Mouse (Mus musculus): ENCODE data around the gene Smpd1. TPM values are rescaled to one million over a fixed set of nuclear protein-coding genes. Genes with fewer than 3 reads are reported as not detected.
A peak's percentile ranks its signal among the peaks of the same experiment; 100 is the strongest.

Smpd1 gene
- total RNA-seq, 2 experiments from 2014 or later: 4.4 to 8.6 TPM

DNA sequence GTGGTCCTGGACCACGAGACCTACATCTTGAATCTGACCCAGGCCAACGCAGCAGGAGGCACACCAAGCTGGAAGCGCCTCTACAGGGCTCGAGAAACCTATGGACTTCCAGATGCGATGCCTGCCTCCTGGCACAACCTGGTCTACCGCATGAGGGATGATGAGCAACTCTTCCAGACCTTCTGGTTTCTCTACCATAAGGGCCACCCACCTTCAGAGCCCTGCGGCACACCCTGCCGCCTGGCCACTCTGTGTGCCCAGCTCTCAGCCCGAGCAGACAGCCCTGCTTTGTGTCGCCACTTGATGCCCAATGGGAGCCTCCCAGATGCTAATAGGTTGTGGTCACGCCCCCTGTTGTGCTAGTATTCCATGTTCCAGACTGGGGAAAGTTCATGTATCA lies 3.5 kb downstream of the Smpd1 start:
- ATAC-seq (replicated peaks; ENCODE audit: low FRiP score, poor library complexity, severe bottlenecking): no peak

DNA sequence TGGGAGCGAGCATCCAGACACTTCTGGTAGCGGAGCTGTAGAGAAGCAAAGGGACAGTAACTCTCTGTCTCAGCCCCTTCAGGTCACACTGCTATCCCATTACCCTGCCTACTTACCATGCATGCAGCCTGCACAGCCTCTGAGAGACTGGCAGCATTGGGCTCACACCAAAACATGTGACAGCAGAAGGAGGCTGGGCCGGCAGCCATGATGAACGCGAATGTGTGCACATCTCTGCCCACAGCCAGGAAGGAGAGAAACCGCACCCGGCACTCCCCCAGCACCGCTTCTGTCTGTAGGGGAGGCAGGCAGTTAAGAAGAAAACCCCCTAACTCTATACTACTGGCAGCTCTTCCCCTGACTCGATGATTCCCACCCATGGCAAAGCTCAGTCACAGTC lies 4.9 kb downstream of the Smpd1 start:
- no peak for ATAC-seq (replicated peaks; ENCODE audit: low FRiP score, poor library complexity, severe bottlenecking)

DNA sequence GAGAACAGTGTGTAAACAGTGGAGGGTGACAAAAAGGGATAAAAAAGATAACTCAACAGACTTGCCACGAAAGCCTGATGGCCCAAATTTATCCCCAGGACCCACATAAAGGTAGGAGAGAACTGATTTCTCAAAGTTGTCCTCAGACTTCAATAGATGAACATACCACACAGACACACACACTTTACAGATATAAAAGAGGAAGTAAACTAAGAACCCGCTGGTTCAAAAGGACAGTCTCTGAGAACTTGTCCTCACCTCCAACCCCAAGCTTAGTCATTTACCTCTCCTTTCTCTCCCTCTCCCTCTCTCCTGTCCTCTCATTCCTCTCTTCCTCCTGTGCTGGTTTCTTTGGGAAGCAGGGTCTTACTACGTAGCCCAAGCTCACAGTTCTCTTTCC lies 8.2 kb downstream of the Smpd1 start:
- ATAC-seq (replicated peaks; ENCODE audit: low FRiP score, poor library complexity, severe bottlenecking): no peak

DNA sequence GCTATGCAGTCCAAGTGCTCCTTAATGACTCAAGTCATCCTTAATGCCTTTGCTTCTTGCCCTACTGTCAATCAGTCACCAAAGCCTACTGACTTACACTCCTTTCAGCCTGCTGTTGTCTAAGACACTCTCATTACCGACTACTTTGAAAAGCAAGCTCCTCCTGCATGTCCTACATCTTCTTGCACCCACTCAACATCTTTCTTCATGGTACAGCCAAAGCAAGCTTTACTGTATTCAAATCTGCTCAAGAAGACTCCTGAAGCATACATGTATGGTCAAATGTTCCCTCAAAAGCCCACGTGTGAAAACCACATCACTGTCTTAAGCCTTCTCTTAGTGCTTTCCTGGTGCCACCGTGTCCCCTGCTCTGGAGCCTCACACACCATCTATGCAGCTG lies 9.2 kb downstream of the Smpd1 start:
- no peak for ATAC-seq (replicated peaks; ENCODE audit: low FRiP score, poor library complexity, severe bottlenecking)

DNA sequence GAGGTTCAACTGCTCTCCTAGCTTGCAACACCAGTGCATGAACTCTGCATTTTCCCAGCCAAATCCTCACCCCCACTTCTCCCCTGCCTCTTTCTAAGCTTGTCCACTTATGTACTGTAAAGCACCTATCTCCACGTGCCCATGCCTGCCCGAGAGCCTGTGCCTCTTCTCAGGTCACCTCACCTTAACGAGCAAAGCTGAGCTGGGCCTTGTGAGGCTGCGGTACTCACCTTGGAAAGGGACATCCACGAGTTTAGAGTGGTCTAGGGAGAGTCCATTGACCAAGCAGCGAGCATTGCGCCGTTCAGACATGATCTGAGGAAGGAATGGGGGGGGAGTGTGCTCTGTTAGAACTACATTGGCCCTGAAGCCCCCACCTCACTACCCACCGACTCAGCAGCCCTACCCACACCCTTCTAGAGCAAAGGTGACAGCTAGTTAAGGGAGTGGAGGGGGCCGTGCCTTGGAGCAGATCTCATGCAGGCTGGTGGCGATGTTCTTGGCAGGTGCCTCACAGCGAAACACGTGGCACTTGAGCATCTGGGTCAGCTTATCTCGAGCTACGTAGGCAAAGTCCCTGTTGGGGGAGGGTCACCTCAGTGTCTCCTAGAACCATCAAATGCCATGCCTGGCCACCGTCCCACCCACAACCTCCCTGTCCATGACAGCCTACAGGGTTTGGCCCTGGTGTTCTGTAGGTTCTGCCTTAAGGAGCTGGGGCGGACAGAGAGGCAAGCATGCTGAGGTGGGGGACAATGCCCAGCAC lies 11.1 kb downstream of the Smpd1 start:
- no peak for ATAC-seq (replicated peaks; ENCODE audit: low FRiP score, poor library complexity, severe bottlenecking)

DNA sequence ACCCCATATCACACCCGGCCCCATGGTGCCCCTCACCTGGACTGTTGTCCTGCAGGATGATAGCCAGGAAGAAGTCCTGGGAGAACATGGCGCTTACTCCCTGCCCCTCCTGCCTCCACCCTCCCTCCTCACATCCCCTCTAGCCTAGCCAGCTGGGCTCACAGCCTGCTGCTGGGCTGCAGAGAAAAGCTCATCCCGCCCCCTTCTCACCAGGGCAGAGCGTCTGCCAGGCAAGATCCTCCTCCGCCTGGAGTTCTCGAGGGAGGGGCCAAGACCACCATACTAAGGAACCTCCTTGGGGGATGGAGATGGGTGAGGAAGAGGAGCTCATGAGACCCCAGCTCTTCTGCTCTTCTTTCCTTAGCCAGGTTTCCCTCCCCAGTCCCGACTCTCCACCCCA lies 14.4 kb downstream of the Smpd1 start:
- ATAC-seq (replicated peaks; ENCODE audit: low FRiP score, poor library complexity, severe bottlenecking): no peak

DNA sequence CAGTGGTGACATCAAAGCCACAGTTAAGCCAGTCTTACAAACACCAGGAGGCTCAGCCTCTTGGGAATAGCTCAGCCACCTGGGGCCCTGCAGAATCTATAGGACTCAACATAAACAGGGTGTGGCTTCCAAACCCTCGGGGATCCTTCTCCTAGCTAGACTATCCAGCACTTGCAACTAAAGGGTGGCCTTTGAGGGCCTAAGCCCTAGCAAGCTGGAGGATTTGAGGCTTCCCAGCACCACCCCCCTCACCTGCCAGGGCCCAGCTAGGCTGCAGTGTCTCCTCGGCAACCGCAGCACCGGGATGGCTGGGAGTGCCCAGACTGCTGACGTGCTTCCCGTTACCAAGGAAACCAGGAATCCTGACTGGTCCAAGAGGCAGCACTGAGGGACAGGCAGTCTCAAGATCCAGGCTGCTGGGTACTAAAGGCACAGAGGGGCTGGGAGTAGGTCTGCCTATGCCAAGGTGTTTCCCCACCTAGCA lies 14.9 kb downstream of the Smpd1 start:
- ATAC-seq (replicated peaks; ENCODE audit: low FRiP score, poor library complexity, severe bottlenecking): no peak

DNA sequence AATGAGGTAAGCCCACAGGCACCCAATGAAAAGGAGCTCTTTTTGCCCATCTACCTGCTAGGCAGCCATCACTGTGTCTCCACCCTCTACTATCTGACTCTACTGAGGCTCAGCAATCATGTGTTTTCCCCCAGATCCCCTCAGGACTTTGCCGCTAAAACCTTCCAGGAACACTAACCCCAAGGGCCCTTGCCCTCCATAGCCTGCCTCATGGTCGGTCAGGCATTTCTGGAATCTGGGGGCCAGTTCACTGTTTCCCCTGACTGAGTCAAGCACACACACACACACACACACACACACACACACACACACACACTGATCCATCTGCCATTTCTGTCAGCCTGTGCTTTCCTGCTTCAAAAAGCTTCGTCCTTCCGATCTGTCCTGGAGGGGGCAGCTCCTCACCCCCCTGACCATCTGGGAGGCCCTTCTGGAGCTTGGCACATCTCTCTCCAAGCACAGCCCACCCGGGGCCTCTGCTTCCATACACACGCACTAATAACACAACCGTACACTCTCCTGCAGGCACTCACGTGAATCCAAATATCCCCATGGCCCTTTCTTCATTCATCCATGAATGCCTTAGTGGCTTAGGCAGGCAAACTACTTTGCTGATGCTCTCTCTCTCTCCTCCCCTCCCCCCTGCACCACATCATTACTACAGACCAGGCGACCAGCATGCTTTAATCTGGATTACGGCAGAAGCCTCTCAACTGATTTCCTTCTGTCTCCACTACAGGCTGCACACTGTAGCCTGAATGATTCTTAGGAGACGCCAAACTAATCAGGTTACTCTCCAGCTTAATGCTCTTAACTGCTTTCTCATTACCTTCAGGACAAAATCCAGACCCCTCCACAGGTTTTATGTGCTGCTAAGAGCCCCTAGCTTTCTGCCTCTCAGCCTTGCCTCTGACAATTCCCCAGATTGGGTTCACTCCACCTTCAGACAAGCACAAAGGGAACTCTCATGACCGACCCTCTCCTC lies 15.6 kb downstream of the Smpd1 start:
- no peak for ATAC-seq (replicated peaks; ENCODE audit: low FRiP score, poor library complexity, severe bottlenecking)

DNA sequence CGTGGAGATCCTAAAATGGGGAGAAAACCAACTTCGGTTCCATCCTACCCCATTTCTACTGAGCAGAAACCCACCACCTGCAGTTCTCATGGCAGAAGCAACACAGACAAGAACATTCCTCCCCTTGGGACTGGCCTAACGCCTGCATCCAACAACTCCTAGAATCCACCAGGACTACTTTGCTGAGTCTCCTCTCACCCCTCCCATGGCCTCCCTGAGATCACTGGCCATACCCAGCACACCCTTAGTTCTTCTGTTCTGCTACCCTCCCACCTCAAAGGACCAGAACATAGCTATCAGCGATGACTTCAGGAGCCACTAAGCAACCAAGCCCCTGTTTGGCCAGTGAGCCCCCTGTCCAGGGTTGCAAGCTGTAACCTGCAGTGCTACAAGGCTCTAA lies 16.6 kb downstream of the Smpd1 start:
- no peak for ATAC-seq (replicated peaks; ENCODE audit: low FRiP score, poor library complexity, severe bottlenecking)

DNA sequence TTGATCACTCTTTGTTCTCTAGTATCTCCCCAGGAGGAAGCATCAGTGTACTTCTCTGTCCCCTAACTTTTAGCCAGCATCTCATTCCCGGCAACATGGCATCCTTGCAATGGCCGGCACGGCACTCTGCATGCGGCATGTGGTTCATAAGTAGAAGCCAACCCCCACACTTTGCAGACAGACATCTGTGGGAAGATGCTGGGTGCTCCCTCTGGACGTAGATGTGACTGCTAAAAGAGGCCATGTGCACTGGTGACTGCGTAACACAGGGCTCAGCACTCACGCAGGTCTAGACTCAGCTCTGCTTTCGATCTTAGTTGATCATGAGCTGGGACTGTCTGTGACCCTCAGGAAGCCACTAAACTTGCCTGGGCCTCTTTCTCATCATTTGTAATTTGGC lies 18.8 kb downstream of the Smpd1 start:
- no peak for ATAC-seq (replicated peaks; ENCODE audit: low FRiP score, poor library complexity, severe bottlenecking)

DNA sequence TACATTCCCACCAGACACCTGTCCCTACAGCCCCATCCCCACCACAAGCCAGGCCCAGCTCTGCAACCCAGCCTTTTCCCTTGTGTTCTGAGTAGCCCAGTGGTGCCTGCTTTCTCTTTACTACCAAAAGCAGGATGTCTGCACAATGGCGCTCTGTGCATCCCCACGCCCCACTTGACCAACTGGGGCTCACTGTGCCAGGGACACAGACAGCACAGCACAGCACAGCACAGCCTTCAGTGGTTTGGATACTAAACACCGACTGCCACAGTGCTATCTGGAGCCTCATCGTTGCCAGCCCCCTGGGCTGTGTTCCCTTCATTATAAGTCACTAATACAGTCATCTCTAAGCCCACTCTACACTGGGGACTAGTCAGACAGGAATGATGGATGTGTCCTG lies 20.4 kb downstream of the Smpd1 start:
- ATAC-seq (replicated peaks; ENCODE audit: low FRiP score, poor library complexity, severe bottlenecking): no peak

DNA sequence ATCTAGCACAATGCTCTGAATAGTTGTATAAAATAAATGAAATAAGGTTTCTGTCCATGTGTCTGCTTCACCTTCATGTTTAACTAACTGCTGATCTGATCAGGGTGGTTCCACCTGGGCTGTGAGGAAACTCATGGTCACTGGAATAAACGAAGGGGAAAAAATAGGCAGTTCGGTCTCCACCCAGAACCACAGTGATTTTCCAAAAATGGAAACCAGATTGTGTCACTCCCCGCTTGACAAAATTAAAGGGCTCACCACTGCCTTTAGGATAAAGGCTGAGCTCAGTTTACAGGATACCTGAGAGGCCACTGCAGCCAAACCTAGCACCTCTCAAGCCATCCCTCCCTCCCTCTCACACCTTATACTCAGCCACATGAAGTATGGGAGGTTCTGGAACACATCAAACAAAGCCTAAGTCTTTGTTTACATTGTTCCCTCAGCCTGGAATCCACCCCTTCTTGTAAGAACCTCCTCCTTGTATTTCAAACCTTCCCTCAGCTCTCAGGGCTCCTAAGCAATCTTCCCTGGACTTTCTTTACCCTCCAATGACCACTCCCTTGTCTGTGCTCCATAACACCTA lies 22.1 kb downstream of the Smpd1 start:
- no peak for ATAC-seq (replicated peaks; ENCODE audit: low FRiP score, poor library complexity, severe bottlenecking)

DNA sequence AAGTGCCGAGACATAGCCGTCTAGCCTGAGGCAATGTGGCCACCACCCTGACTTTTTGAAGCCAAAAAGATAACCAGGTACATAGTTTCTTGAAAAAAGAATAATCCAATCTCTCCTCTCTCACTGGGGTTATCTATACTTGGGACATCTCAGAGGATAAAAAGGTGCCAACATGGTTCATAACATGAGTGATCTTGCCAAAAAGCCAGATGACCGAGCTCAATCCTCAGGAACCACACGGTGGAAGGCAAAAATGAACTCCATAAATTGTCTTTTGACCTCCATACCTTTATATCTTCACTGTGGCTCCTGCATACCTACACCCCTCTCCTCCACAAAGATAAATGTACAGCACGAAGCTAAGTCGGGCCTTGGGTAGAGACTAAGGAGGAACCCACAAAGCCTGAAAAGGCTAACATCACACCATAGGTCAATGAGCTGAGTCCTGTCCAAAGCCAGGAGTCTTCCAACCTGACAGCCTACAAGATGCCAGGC lies 23.3 kb downstream of the Smpd1 start:
- no peak for ATAC-seq (replicated peaks; ENCODE audit: low FRiP score, poor library complexity, severe bottlenecking)

DNA sequence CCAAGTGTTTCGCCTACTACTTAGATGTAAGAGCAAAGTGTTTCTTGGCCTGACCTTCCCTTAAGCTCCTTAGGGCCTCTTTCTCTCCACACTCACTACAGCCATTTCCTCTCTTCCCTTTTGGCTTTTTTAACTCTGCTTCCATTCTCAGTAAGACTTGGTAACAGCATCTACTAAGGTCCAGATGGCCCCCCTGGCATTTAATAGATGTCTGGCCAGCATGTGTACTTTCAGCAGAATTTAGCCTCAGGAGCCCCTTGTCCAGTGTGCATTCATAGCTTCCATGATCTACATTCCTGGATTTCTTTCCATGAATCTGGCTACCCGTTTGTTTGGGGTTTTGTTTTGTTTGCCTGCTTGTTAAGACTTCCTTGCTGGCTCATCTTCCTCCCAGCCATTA lies 24.3 kb downstream of the Smpd1 start:
- no peak for ATAC-seq (replicated peaks; ENCODE audit: low FRiP score, poor library complexity, severe bottlenecking)

DNA sequence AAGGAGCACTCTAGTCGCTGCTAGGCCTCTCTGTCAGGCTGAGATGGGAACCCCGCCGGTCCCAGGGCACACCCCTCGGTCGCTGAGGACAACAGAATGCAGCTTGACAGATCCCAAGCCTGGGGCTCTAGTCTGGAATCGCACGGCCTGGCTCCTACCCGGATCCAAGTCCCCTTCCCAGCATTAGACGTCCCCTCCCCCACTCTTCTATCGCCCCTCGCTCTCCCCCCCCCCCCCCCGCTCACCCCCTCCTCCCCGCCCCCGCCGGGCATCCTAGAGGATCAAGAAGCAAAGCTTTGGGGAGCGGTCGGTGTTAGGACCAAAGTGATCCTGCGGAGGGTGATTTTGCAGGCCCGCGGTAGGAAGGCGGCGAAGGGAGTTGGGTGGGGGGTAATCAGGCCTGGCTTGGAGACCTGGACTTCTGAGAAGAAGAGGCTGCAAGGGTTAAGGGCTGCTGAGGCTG lies 26.5 kb downstream of the Smpd1 start:
- ATAC-seq (replicated peaks; ENCODE audit: low FRiP score, poor library complexity, severe bottlenecking): no peak

DNA sequence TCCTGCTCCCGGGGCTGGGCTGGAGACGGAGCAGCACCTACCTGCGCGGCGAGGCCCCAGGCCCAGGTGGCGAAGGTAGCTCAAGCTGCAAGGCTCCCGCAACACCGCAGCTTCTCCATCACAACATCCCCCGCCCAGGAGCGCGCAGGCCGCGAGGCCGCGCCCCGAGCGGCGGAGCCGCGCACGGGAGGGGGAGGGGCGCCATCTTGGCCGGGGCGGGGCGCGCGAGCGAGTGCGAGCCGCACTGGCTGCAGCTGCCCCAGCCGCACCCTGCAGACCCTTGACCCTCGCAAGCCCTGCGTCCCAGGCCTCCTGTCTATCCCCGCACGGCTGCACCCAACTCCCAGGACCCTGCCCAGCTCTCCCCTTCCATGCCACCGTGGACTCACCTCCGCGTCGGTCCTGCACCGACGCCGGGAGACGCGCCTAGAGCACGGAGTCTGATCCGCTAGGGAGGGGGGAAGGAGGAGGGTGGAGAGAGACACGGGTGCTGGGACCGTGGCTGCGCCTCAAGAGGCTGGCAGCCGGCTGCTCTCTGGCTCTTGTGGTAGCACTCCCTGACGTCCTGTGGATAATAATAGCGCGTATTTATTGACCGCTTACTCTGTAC lies 27.0 kb downstream of the Smpd1 start, which contains the start of gene Apbb1:
Gene Apbb1 (minus strand): TSS at position 560 of the 610 bp plus-strand sequence.
- 0 out of 2 replicates have a peak, but pooled peaks have one; percentile 35 for ATAC-seq (replicated peaks; ENCODE audit: low FRiP score, poor library complexity, severe bottlenecking)

DNA sequence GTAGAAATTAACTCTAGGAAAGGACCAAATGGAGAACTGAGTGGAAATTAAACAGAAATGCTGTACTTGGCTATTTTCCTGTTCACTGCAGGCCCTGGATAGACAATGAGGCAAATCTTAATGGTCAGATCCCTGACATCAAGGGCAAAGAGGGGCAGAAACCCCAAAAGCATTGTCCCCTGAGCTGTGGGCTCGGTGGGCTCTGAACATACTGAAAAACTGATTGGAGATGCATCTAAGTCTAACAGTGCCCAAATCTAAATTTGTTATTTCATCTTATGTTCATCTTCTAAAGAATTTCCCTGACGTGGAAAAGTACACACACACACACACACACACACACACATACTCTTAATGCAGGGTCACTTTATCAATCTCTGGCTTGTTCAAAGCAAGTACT lies 27.8 kb downstream of the Smpd1 start:
- ATAC-seq (replicated peaks; ENCODE audit: low FRiP score, poor library complexity, severe bottlenecking): no peak

DNA sequence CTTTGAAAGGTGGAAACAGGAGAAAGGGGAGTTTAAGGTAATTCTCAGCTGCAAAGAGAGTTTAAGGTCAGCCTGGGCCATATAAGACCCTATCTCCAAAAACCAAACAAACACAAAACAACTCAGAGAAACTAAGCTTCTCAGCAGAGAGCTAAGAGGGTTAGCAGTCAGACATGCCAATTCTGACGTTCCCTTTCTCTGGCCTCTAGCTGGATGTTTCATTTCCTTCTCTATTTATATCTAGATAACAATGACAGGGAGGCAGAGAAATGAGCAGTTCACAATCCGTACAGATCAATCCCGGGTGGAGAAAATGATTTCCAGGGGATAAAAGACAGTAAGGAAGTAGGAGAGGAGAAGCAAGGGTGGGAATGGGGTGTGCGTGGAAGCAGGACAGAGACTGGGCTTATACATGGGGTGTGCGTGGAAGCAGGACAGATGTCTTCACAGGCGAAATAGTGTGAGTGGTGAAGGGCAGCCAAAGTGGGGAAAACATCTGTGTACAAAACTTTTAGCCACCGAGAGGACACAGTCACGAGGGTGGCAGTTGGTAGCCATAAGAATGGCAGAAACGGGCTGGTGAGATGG lies 34.3 kb downstream of the Smpd1 start:
- no peak for ATAC-seq (replicated peaks; ENCODE audit: low FRiP score, poor library complexity, severe bottlenecking)

DNA sequence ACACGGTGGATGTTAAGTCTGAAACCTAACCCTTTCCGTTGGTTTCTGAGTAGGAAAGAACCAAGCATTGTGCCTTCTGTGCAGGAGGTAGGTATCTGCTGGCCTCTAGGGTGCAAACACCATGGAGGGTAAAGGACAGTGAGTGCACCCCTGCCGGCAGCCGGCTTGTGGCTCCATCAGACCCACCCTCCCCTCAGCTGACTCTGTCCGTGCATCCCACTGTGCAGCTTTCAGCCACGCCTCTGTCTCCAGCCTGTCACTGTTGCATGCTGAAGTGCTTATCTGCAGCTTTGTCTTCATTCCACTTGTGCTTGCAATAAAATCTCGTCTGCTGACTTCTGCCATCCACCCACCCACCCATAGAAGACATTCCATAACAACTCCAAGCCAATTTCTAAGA lies 35.9 kb downstream of the Smpd1 start:
- 0 out of 2 replicates have a peak, but pooled peaks have one; percentile 43 for ATAC-seq (replicated peaks; ENCODE audit: low FRiP score, poor library complexity, severe bottlenecking)
